Mouse (Mus musculus): ENCODE measurements around the gene Nfkbiz. TPM values are rescaled to one million over a fixed set of nuclear protein-coding genes. Genes with fewer than 3 reads are reported as not detected.

The Nfkbiz gene
- polyA plus RNA-seq, 1 experiment from 2014 or later = 4.9 TPM

DNA sequence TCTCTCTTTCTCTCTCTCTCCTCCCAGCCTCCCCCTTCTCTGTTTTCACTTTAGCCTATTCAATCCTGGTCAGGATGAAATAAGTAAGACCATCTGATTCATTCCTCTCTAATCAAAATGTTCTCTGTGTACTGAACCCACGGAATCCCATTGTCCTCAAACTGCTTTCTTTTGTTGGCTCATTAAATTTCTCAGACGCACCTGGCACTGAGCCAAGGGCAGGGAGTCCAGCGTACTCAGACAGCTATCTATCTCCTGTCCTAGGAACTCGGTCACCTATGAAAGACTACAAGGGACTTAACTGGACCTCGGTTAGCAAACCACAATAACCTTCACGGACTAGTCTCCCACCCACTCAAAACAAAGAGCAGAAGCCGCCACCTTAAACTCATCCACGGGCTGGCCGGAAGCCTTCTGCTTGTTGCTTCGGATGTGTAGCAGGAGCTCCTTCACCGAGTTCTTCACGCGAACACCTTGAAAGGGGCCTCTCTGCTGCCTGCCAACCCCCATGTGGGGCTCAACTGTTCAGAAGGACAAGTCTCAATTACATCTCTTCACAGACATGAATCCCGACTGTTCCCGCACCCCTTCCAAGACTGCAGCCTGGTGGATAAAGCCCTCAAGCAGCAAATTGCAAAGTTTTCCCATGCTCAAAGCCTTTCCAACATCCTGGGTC is 19.4 kb downstream of the Nfkbiz start:
- H3K27ac ChIP-seq = peak overlapping the region; percentile 43; the same call in 1 of the 2 replicates
- H3K4me2 ChIP-seq (ENCODE audit: low read length) = peak overlapping the region; percentile 78
- peak overlapping the region; percentile 86 for H3K4me3 ChIP-seq (replicated peaks; ENCODE audit: low read depth, low read length)
- ATAC-seq (replicated peaks; ENCODE audit: low FRiP score, low read depth) = no peak
- peaks cover 5% of the 10 kb centered on the region; the same call in 1 of the 2 replicates for H3K4me1 ChIP-seq (replicated peaks; ENCODE audit: insufficient read depth, low read length)
- TF ChIP-seq CTCF (IDR thresholded peaks at IDR 0.05; ENCODE audit: low read depth) = no peak
- peak; percentile 63 for DNase-seq (ENCODE audit: low spot score)
- H3K27me3 ChIP-seq (ENCODE audit: insufficient read depth, low read length) = no peaks in the 10 kb centered on the region
- no peaks in the 10 kb centered on the region for H3K9me3 ChIP-seq (replicated peaks; ENCODE audit: low read length)
- 26% methylated on average over 15 of the region's 15 CpGs for WGBS
- H3K9ac ChIP-seq (ENCODE audit: low read depth, low read length) = peak overlapping the region; percentile 85
- H3K36me3 ChIP-seq (ENCODE audit: insufficient read depth, low read length) = peaks cover 33% of the 10 kb centered on the region

DNA sequence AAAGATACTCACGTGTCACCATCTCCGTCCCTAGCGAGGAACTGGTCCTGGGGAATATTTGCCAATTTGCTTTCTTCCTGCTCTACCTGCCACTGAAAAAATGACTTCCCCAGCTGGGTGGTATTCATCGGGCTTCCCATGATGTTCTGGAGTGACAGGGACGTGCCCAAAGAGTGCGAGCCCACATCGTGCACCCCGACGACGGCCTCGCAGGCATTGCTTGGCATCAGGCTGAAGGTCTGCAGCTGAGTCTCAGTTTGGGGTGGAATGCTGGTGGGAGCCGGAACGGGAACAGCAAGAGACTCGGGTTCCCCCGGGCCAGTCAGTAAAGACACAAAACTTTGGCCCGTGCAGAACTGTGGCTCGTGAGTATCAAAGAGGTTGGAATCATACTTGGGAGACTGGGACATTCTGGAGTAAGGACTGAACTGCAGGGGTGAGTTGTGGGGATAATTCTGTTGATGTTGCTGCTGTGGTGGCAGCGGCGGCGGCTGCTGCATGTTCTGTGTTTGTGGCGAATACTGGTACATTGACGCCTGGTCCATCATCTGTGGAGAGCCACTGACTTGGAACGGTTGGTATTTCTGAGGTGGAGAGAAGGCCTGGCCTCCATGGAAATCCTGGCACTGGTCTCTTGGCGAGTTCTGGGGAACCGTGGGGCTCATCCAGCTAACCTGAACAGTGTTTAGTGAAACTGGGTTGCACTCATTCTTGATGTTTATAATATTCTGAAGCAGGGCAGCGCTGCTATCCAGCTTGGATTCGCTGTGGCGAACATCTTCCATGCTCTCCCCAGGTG is 20.8 kb downstream of the Nfkbiz start:
- DNase-seq (ENCODE audit: low spot score) (no peak), ATAC-seq (replicated peaks; ENCODE audit: low FRiP score, low read depth) (no peak)
- H3K4me3 ChIP-seq (replicated peaks; ENCODE audit: low read depth, low read length) = no peak overlapping the region
- H3K9me3 ChIP-seq (replicated peaks; ENCODE audit: low read length) = no peaks in the 10 kb centered on the region
- H3K4me2 ChIP-seq (ENCODE audit: low read length) = peak overlapping the region; percentile 78; the same call in 1 of the 2 replicates
- H3K9ac ChIP-seq (ENCODE audit: low read depth, low read length) = no peak overlapping the region
- peaks cover 45% of the 10 kb centered on the region for H3K36me3 ChIP-seq (ENCODE audit: insufficient read depth, low read length)
- peaks cover 5% of the 10 kb centered on the region; the same call in 1 of the 2 replicates for H3K4me1 ChIP-seq (replicated peaks; ENCODE audit: insufficient read depth, low read length)
- H3K27ac ChIP-seq = no peak overlapping the region; the same call in 1 of the 2 replicates
- WGBS = 85% methylated on average over 28 of the region's 28 CpGs
- TF ChIP-seq CTCF (IDR thresholded peaks at IDR 0.05; ENCODE audit: low read depth) = no peak
- no peaks in the 10 kb centered on the region for H3K27me3 ChIP-seq (ENCODE audit: insufficient read depth, low read length)

DNA sequence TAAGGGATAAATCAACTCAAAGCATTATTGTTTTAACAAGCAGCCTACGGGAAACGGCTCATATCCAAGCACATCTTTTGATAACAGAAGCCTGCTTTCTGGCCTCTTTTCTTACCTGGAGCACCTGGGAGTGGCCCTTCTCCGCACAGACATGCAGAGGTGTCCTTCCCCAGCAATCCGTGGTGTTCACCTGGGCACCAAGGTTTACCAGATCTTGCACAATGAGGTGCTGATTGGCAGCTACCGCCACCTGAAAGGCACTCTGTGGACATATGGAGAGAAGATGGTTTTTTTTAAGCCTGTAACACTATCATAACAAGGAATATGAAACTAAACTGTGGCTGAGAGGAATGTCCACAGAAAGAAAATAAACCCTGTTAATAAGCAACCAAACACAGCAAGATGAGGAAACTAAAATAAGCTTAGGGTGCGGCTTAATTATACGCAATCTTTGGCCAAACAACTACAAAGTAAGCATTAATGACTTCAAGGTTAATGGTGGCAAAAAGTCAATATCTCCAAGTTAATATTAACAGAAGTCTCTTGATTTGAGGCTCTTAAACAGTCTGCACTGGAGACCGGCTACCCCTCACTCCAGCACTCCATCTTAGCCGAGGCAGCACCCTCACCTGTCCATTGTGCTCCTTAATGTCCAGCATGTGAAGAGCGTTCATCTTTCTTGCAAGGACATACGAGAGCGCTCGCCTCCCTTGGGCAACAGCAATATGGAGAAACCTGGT is 22.3 kb downstream of the Nfkbiz start:
- no peak for TF ChIP-seq CTCF (IDR thresholded peaks at IDR 0.05; ENCODE audit: low read depth)
- WGBS = 72% methylated on average over 13 of the region's 13 CpGs
- ATAC-seq (replicated peaks; ENCODE audit: low FRiP score, low read depth) (no peak), DNase-seq (ENCODE audit: low spot score) (no peak)
- Histone ChIP-seq H3K27ac (no peak overlapping the region), H3K9ac (ENCODE audit: low read depth, low read length) (no peak overlapping the region), H3K9me3 (replicated peaks; ENCODE audit: low read length) (no peaks in the 10 kb centered on the region), H3K27me3 (ENCODE audit: insufficient read depth, low read length) (no peaks in the 10 kb centered on the region), H3K4me1 (replicated peaks; ENCODE audit: insufficient read depth, low read length) (peaks cover 5% of the 10 kb centered on the region; the same call in 1 of the 2 replicates), H3K36me3 (ENCODE audit: insufficient read depth, low read length) (peaks cover 55% of the 10 kb centered on the region), H3K4me2 (ENCODE audit: low read length) (no peak overlapping the region), H3K4me3 (replicated peaks; ENCODE audit: low read depth, low read length) (no peak overlapping the region)

DNA sequence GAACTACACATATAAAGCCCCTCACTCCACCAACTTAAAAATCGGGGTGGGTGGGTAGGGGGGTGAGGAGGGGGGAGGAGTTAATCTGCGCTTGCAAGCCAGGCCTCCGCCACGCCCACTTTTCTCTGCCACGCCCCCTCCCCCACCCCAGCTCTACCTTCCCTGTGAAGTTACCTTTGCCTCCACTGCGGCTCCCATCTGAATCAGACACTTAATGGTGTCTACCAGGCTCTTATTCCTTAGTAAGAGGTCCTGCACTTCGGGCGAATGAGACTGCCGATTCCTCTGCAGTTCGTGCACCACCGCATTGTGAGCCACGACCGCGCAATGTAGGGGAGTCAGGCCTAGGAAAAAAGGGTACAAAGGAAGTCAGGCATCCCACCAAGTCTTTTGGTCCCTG is 23.2 kb downstream of the Nfkbiz start:
- peaks cover 60% of the 10 kb centered on the region for H3K36me3 ChIP-seq (ENCODE audit: insufficient read depth, low read length)
- WGBS = 75% methylated on average over 14 of the region's 14 CpGs

DNA sequence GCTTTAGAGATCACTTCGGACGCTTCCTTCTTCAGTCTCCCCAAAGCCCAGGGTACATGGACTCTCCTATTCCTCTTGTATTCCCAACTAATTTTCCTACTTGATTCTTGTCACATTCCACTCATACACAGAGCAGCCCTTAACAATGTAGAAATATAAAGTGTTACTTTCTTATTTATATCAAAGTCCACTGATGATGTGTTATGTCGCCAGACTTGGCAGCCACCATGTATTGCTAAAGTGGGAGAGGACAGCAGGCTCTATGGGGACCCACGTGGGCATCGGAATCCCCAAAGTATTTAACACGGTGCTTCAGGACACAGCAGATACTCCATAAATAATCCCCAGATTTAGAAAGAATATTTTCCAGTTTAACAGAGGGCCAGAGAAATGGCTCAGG is 24.0 kb downstream of the Nfkbiz start:
- TF ChIP-seq CTCF (IDR thresholded peaks at IDR 0.05; ENCODE audit: low read depth) = no peak
- Histone ChIP-seq H3K4me3 (replicated peaks; ENCODE audit: low read depth, low read length) (no peak overlapping the region), H3K27ac (no peak overlapping the region), H3K27me3 (ENCODE audit: insufficient read depth, low read length) (no peaks in the 10 kb centered on the region), H3K4me2 (ENCODE audit: low read length) (no peak overlapping the region), H3K4me1 (replicated peaks; ENCODE audit: insufficient read depth, low read length) (peaks cover 5% of the 10 kb centered on the region; the same call in 1 of the 2 replicates), H3K9ac (ENCODE audit: low read depth, low read length) (no peak overlapping the region), H3K9me3 (replicated peaks; ENCODE audit: low read length) (no peaks in the 10 kb centered on the region), H3K36me3 (ENCODE audit: insufficient read depth, low read length) (peaks cover 61% of the 10 kb centered on the region)
- no peak for ATAC-seq (replicated peaks; ENCODE audit: low FRiP score, low read depth)
- WGBS = 96% methylated on average over 6 of the region's 6 CpGs
- DNase-seq (ENCODE audit: low spot score) = no peak

More for the DNA sequence above, 23.2 kb downstream of the Nfkbiz start:
- no peak for TF ChIP-seq CTCF (IDR thresholded peaks at IDR 0.05; ENCODE audit: low read depth)
- H3K4me3 ChIP-seq (replicated peaks; ENCODE audit: low read depth, low read length) = no peak overlapping the region
- H3K27ac ChIP-seq = no peak overlapping the region
- no peaks in the 10 kb centered on the region for H3K27me3 ChIP-seq (ENCODE audit: insufficient read depth, low read length)
- no peaks in the 10 kb centered on the region for H3K9me3 ChIP-seq (replicated peaks; ENCODE audit: low read length)
- ATAC-seq (replicated peaks; ENCODE audit: low FRiP score, low read depth) (no peak), DNase-seq (ENCODE audit: low spot score) (no peak)
- H3K9ac ChIP-seq (ENCODE audit: low read depth, low read length) = no peak overlapping the region
- H3K4me2 ChIP-seq (ENCODE audit: low read length) = no peak overlapping the region
- H3K4me1 ChIP-seq (replicated peaks; ENCODE audit: insufficient read depth, low read length) = peaks cover 5% of the 10 kb centered on the region; the same call in 1 of the 2 replicates

DNA sequence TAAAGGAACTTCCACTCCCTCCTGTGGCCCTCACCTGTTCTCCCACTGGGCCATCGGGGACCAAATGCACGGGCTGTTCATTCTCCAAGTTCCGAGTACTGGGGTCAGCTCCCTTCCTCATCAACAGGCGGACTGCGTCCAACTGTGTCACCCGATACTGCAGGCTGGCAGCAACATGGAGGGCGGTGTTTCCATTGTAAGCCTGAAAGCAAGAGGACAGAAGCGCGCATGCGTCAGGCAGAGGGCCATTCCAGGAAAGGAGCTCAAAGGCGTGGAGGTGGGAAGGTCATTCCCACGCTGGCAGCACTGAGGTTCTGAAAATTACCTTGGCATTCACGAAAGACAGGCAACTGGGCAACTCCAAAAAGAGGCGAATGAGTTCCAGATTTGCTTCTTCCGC is 24.8 kb downstream of the Nfkbiz start:
- H3K27ac ChIP-seq = no peak overlapping the region
- ATAC-seq (replicated peaks; ENCODE audit: low FRiP score, low read depth) = no peak

More for the DNA sequence above, 24.8 kb downstream of the Nfkbiz start:
- no peak overlapping the region for H3K4me3 ChIP-seq (replicated peaks; ENCODE audit: low read depth, low read length)
- no peak overlapping the region for H3K9ac ChIP-seq (ENCODE audit: low read depth, low read length)
- no peak for DNase-seq (ENCODE audit: low spot score)
- no peak overlapping the region for H3K4me2 ChIP-seq (ENCODE audit: low read length)
- no peaks in the 10 kb centered on the region for H3K27me3 ChIP-seq (ENCODE audit: insufficient read depth, low read length)
- no peaks in the 10 kb centered on the region; the same call in 1 of the 2 replicates for H3K4me1 ChIP-seq (replicated peaks; ENCODE audit: insufficient read depth, low read length)
- TF ChIP-seq CTCF (IDR thresholded peaks at IDR 0.05; ENCODE audit: low read depth) = no peak
- H3K9me3 ChIP-seq (replicated peaks; ENCODE audit: low read length) = no peaks in the 10 kb centered on the region
- WGBS = 81% methylated on average over 15 of the region's 15 CpGs
- peaks cover 61% of the 10 kb centered on the region for H3K36me3 ChIP-seq (ENCODE audit: insufficient read depth, low read length)

All from kidney, postnatal 0 days (tissue).